Mouse (Mus musculus) layer of hippocampus, adult 2 months (tissue): ENCODE results near the gene Slc32a1. TPM values are rescaled to one million over a fixed set of nuclear protein-coding genes. Genes with fewer than 3 reads are reported as not detected.

Source experiments
- DNase-seq, 2 experiments: peaks; one replicate each; pipeline ENCODE4 v3.0.0; 2022; ENCODE audit warnings: low spot score in 2 of 2
- H3K27ac ChIP-seq: fragments of 200-600 bp; 2 replicates; pipeline ENCODE4 v1.8.1; 2022
- H3K4me3 ChIP-seq: fragments of 200-600 bp; 2 replicates; pipeline ENCODE4 v1.8.1; 2022; ENCODE audit warnings: mild to moderate bottlenecking
- CTCF ChIP-seq: fragments of 200-600 bp; conservative IDR thresholded peaks from 2 replicates; pipeline ENCODE4 v1.8.1; 2022; ENCODE audit warnings: antibody characterized with exemption, mild to moderate bottlenecking, moderate library complexity
- long read RNA-seq, 2 experiments: library from polyadenylated mRNA; stranded (forward); transcript quantifications; one replicate each; pipeline ENCODE4 v2.0.0; 2021; ENCODE audit warnings: borderline mapping rate in 2 of 2
- total RNA-seq, 2 experiments: library from RNA; stranded (reverse); gene quantifications; 2 replicates each; pipeline ENCODE4 v1.2.3; 2021

Slc32a1 gene
- 10 to 100 TPM; 63.9 to 65.4 TPM for total RNA-seq
- long read RNA-seq, experiment 1: 0 reads
- long read RNA-seq, experiment 2, partial matches to known transcripts: 0 of 5 reads
- long read RNA-seq, experiment 2, other reads (novel, unspliced or antisense): 4 of 5 reads

DNA sequence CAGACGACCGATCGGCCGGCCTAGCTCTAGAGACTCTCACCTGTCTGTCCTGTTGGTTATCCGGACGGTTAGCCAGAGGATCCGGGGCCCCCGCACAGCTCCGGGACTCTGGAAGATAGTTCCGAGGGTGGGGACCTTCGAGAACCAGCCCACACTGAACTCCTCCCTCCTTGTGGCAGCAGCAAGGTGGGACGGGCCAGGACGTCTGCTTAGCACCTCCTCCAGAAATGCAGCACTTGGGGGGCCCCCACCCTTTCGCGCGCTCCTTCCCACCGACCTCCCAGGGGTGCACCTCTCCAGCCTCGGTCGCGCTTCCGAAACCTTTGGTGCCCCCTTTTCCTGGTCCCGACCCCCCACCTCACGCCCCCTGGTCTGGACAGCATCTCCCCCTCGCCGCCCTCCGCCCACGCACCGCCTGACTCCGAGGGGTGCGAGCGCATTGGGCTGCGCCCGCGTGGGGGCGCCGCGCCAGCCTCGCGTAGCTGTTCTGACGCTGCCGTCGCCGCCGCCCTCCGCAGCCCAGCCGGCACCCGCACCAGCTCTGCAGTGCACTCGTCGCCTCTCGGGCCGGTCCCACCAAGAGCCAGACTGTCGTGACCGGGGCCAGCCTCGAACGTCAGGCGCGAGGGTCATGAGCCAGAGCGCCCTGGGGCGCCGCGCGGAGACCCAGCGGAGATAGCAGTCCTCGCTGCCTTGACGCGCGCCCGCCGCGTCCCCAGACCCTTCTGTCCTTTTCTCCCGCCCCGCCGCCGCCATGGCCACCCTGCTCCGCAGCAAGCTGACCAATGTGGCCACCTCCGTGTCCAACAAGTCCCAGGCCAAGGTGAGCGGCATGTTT lies at the start of gene Slc32a1:
Slc32a1 (plus strand) TSS at position 280 of the 838 bp plus-strand sequence.
- peak in 1 of 2 experiments; percentile 31 for DNase-seq
- no peak; the same call in 1 of the 2 replicates for TF ChIP-seq CTCF
- peak within 1 kb of the TSS; percentile 20; the same call in 1 of the 2 replicates for H3K27ac ChIP-seq
- H3K4me3 ChIP-seq: peak within 1 kb of the TSS; percentile 29; the same call in 1 of the 2 replicates

DNA sequence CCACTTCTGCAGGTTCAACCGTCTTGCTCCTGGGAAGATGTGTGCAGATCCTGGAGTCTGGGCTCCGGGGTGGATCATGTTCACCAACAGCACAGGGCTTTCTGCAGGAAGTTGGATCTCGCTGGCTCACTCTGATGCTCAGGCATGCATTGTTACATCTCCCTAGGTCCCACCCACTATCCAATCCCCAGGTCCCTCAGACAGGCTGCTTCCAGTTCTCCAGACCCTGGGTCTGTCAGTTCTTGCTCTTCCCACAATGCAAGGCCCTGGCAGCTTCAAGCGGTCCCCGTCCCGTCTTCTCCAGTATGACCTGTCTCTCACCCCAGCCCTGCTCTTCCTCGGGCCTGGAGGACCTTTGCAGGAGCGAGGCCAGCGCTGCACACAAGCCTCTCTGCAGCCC lies 49.8 kb upstream of the Slc32a1 start:
- no peak for DNase-seq
- no peak for TF ChIP-seq CTCF
- peak overlapping the region; percentile 46; the same call in 1 of the 2 replicates for H3K27ac ChIP-seq

DNA sequence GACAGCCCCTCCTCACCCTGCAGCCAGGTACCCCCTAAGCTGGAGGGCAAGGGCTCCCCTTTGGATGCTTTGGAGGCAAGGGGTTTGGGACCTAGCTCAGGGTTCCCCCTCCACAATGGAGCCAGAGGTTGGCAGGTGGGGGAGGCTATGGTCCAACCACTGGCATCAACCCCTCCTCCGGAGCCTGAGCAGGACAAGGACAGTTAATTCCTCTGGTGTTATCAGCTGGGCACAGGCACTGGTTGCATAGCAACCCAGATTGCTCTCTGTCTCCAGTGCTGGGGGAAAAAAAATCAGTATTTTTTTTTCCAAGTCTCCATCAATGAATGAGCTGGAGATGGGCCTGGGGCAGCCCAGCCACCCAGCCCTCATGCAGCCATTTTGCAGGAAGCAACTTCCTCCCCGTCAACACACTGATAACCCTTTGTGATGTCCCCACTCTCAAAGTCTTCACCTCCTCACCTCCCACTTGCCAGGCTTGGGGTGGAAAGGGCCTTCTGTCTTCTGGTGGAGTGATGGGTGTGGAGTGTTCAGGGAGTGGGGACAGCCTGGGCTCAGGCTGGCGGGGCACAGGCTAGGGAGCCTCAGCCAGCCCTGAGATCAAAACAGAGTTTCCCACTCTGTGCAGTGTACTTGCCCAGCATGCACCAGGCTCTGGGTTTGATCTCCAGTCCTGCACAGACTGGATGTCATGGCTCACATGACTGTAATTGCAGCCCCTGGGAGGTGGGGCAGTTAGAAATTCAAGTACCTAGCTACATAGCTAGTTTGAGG lies 49.0 kb upstream of the Slc32a1 start:
- no peak for TF ChIP-seq CTCF
- DNase-seq: no peak
- H3K27ac ChIP-seq: peak overlapping the region; percentile 46; the same call in 1 of the 2 replicates
- no peak overlapping the region for H3K4me3 ChIP-seq

More for the DNA sequence above, 49.8 kb upstream of the Slc32a1 start:
- no peak overlapping the region for H3K4me3 ChIP-seq

DNA sequence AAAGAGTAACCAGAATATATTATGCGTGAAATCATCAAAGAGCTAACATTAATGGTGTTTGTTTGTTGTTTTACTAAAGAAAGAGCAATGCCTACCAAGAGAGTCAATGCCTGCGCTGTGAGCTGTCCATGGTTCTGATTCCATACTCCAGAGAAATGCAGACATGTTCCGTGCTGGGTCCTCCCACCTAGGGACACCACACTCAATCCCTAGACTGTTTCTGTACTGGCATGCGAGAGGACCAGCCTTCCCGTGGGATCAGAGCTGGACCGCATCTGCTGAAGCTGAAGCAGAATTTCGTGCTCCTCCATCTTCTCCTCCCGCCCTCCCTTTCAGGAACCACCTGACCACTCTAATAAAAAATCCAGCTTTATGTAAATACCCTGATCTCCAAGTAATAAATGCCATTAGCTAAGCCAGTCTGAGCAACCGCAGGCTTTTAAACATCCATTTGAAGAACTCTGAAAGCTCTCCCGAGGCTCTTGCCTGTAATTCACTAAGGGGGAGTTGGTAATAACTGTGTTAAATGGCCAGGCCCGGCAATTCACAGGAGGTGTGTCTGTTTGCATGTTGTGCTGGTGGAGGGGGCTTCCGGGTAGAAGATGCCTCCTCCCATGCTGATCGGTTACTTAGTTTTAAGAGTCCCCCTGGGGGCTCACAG lies 40.0 kb upstream of the Slc32a1 start:
- TF ChIP-seq CTCF: no peak
- Histone ChIP-seq H3K4me3 (no peak overlapping the region), H3K27ac (no peak overlapping the region)
- DNase-seq: no peak

DNA sequence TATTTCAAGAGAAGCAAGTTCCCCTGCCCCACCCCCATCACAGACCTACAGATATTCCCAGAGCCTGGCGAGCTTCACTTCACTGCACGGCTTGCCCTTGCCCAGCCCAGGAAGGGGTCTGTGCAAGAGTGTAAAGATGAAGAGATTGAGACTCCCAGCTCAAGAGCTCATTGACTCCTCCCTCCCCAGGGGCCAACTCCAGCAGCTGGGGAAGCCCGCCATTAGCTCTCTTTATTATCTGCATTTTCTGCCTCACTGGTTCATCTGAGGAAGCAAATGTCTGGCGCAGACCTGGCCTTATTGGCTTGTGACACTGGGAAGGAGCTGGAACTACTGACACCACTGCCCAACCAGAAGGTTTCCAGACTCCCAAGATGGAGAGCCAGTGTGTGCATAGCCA lies 30.6 kb upstream of the Slc32a1 start:
- TF ChIP-seq CTCF: no peak

DNA sequence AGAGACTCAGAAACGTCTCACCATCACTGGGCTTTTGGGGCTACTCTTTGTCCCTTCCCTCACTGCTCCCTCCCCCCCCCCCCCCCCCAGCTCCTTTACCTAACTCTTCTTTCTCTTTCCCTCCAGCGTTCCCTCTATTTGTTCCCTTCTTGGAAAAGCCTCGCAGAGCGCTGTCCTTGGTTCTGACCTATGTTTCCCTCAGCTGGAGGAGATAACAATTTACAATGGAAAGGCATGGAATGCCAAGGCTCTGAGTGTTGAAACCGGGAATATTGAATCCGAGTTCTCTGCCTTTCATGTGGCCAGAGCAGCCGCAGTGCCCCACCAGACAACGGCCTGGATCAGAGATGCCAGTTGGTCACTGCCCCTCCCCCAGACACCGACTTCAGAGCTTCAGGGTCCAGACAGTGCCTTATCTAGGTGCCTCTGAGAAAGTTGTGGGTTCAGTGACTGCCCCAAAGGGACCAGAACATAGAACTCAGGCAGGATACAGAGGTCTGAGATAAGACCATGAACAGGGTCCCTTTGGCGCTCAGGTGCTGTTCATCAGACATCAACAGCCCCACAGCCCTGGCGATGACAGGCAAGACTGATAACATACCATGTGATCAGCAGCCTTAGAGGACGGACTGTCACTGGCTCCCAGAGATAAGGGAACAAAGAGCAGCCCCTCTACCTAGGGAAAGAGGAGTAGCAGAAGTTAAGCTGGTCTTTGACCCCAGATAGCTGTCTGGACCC lies 25.8 kb upstream of the Slc32a1 start:
- Histone ChIP-seq H3K27ac (no peak overlapping the region), H3K4me3 (no peak overlapping the region)
- TF ChIP-seq CTCF: no peak
- DNase-seq: no peak

More for the DNA sequence above, 30.6 kb upstream of the Slc32a1 start:
- Histone ChIP-seq H3K27ac (no peak overlapping the region), H3K4me3 (no peak overlapping the region)
- DNase-seq: no peak

DNA sequence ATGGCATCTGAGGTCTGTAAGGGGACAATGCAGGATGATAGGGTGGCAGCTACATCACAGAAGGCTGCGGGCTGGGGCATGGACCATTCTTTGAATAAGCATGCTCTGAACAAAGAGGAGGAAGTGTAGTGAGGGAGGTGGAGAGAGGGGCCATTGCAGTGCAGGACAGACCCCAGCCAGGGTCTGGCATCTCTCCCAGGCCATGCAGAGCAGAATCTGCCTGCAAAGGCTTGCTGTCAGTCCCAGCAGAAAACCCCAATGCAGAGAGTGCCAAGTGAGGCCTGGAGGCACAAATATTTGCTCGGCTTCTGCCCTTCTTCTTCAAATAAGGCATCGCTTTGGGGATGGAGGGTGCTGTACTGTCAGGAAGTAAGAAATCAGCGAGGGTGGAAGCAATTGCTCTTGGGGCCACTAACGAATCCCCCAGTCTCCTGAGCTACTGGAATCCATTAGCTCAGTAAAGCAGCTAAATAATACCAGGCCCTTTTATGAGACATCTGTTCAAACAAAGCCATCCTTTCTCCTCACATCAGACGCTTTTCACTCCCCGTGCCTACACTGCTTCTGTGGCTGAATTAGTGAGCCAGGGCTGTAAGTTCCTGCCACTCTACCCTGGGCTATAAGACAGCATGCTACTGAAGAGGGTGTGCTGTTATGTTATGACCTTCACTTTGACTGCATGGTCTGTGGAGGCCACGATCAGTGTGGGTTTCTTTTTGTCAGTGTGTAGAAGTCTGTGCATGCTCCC lies 21.9 kb upstream of the Slc32a1 start:
- TF ChIP-seq CTCF: no peak
- H3K4me3 ChIP-seq: no peak overlapping the region
- no peak overlapping the region for H3K27ac ChIP-seq
- no peak for DNase-seq

DNA sequence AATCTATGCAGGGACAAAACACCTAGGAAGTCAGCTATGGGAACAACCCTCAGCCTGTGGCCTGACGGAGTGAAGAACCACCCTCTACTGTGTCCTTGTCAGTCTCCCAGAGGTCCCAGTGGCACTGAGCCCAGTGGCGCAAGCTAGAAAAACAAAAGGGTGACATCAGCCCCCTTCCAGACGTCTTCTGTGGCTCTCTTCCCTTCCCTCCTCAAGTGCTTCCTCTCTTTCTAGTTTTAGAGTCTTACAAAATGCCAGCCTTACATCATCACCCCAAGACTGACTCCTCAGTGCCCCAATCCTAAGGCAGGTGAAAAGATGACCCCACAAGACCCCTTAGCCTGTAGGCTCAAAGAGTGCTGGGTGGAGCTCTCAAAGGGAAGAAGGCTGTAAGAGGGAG lies 20.1 kb upstream of the Slc32a1 start:
- DNase-seq: no peak
- no peak for TF ChIP-seq CTCF
- Histone ChIP-seq H3K4me3 (no peak overlapping the region), H3K27ac (no peak overlapping the region)

DNA sequence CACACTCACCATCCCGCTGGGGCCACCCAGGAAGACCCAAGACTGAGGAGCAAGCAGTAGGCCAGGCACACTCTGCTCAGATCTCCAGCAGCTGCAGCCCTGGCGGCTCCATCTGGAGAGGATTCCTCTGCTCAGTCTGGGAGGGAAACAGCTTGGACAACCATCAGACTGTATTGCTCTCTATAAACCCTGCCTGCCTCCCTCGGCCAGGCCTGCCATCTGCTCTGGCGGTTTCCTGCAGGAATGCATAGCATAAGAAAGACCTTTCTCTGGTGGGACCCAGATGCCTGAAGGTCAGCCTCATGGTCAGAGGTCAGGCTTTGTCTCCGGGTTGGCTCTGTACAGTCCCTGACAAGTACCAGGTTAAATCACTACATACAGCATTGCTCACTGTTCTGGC lies 19.3 kb upstream of the Slc32a1 start:
- TF ChIP-seq CTCF: no peak
- H3K27ac ChIP-seq: no peak overlapping the region

DNA sequence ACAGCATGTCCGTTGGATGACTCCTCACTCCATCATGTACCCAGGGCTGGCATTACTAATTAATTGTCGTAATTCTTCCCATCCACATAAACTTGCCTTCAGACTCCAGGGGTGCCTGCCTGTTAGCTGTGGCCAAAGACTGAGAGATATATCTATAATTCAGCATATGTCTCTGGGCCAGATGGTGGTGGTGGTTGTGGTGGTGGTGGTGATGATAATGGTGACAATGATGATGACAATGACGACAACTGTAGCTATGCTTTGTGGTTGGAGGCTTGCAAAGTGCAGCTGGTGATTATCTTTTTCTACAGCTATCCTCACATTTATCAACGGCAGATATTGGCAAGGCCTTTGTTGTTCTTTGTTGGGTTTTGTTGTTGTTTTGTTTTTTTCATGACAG lies 17.2 kb upstream of the Slc32a1 start:
- H3K27ac ChIP-seq: no peak overlapping the region
- no peak overlapping the region for H3K4me3 ChIP-seq
- DNase-seq: no peak
- TF ChIP-seq CTCF: no peak

More for the DNA sequence above, 19.3 kb upstream of the Slc32a1 start:
- DNase-seq: peak in 1 of 2 experiments; percentile 35
- H3K4me3 ChIP-seq: no peak overlapping the region

DNA sequence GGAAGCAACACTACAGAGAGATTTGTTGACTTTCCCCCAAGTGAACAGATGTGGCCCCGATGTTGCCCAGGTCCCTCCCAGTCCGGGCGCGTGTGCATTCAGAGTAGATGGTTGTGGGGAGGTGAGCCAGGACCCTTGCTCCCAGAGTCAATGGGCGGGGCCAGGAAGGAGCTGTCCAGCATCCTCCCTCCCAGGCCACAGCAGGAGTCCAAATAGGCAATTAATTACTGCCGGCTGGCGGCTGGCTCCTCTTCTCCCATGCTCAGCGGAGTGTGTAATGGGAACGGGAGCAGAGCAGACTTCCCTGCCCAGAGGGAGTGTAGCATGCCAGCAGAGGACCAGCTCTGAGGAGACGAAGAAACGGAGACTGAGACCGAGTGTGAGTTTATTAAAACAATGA lies 15.5 kb upstream of the Slc32a1 start:
- Histone ChIP-seq H3K4me3 (no peak overlapping the region), H3K27ac (no peak overlapping the region)
- no peak for DNase-seq
- TF ChIP-seq CTCF: no peak
